In genomic region chr14:121752686-121753426, GRCm38 (mm10) we compare ENCODE assay signal across 10 mouse cellular contexts. TPM values are rescaled to one million over a fixed set of nuclear protein-coding genes. Genes with fewer than 3 reads are reported as not detected.
DNase-seq lines count a peak whose midpoint lies in the region; ATAC-seq and TF ChIP-seq lines count a peak whose summit lies in the region.
"Had no signal": no experiment of that assay in that cellular context is flagged by ENCODE, and none has a peak within 500 bp of the region (broad histone marks: within the 10 kb centered on the region; RNA-seq: fewer than 3 reads in every experiment).

No protein-coding gene starts in this region.

- 0 out of 2 replicates have a peak, but pooled peaks have one; percentile 11 for TF ChIP-seq EP300 in lung, postnatal 0 days (IDR thresholded peaks at IDR 0.05)

- H3K4me2 ChIP-seq in lung, postnatal 0 days (replicated peaks; ENCODE audit: low read depth, low read length): no peak overlapping the region
- H3K4me2 ChIP-seq in intestine, postnatal 0 days (replicated peaks; ENCODE audit: low read depth): no peak overlapping the region; the same call in 1 of the 2 replicates
- H3K4me2 ChIP-seq: embryonic facial prominence, embryonic 12.5 days had no signal

- TF ChIP-seq CTCF in lung, postnatal 0 days (IDR thresholded peaks at IDR 0.05): peak; percentile 70
- TF ChIP-seq CTCF in intestine, postnatal 0 days (IDR thresholded peaks at IDR 0.05; ENCODE audit: low read depth): peak; percentile 66
- no peak for TF ChIP-seq CTCF in thymus, adult 2 months (IDR thresholded peaks at IDR 0.05; ENCODE audit: borderline replicate concordance, control insufficient read depth, extremely low read depth, insufficient read depth, low read length, poor library complexity)

- H3K9ac ChIP-seq in lung, postnatal 0 days (replicated peaks; ENCODE audit: low read depth): no peak overlapping the region
- H3K9ac ChIP-seq in intestine, postnatal 0 days (ENCODE audit: low read depth, low read length): no peak overlapping the region
- H3K9ac ChIP-seq: embryonic facial prominence, embryonic 12.5 days had no signal

- H3K9me3 ChIP-seq in lung, postnatal 0 days (ENCODE audit: low read length): no peaks in the 10 kb centered on the region
- H3K9me3 ChIP-seq in intestine, postnatal 0 days (ENCODE audit: control insufficient read depth): no peaks in the 10 kb centered on the region
- H3K9me3 ChIP-seq: embryonic facial prominence, embryonic 12.5 days had no signal

- 0 out of 2 replicates have a peak, but pooled peaks cover 7% of the 10 kb centered on the region for H3K4me1 ChIP-seq in lung, postnatal 0 days (ENCODE audit: insufficient read depth, low read depth, low read length)
- no peaks in the 10 kb centered on the region for H3K4me1 ChIP-seq in intestine, postnatal 0 days (replicated peaks; ENCODE audit: control insufficient read depth, insufficient read depth, low read length)
- H3K4me1 ChIP-seq in thymus, adult 2 months (replicated peaks; ENCODE audit: control insufficient read depth, insufficient read depth, low read length): peaks cover 6% of the 10 kb centered on the region
- H3K4me1 ChIP-seq: embryonic facial prominence, embryonic 12.5 days had no signal

- no peak for DNase-seq in frontal cortex, postnatal 25 days (ENCODE audit: low spot score in 2 of 2)
- peak; percentile 60 for DNase-seq in lung, postnatal 0 days (ENCODE audit: low spot score)
- no peak for DNase-seq in lung, postnatal 10 days
- DNase-seq in thymus, adult 2 months: no peak
- DNase-seq in right cerebral cortex, adult 18-20 months: no peak
- no peak for DNase-seq in heart, postnatal 10 days
- DNase-seq: kidney, postnatal 10 days had no signal

- intact Hi-C loops in heart, postnatal 10 days (cut with DNase I): loop anchor here (1.0 to 5.0 kb wide), 3 partner anchors 56 to 164 kb away; no protein-coding TSS in a partner anchor

- no peaks in the 10 kb centered on the region for H3K27me3 ChIP-seq in lung, postnatal 0 days (replicated peaks; ENCODE audit: insufficient read depth, low read length)
- H3K27me3 ChIP-seq in intestine, postnatal 0 days (replicated peaks; ENCODE audit: control insufficient read depth, insufficient read depth, low read length): no peaks in the 10 kb centered on the region
- H3K27me3 ChIP-seq in thymus, adult 2 months (ENCODE audit: control insufficient read depth, insufficient read depth, low read length): no peaks in the 10 kb centered on the region
- H3K27me3 ChIP-seq: embryonic facial prominence, embryonic 12.5 days had no signal

- no peak overlapping the region for H3K4me3 ChIP-seq in lung, postnatal 0 days (ENCODE audit: low read depth, low read length)
- H3K4me3 ChIP-seq in intestine, postnatal 0 days (ENCODE audit: low read depth, low read length): no peak overlapping the region
- no peak overlapping the region for H3K4me3 ChIP-seq in thymus, adult 2 months (ENCODE audit: control insufficient read depth, insufficient read depth, low read length)
- H3K4me3 ChIP-seq: embryonic facial prominence, embryonic 12.5 days had no signal

- peak; percentile 84 for ATAC-seq in frontal cortex, adult (ENCODE audit: low TSS enrichment)
- ATAC-seq in lung, postnatal 0 days: peak; percentile 27
- no peak for ATAC-seq in intestine, postnatal 0 days

- TF ChIP-seq POLR2A in thymus, adult 2 months (IDR thresholded peaks at IDR 0.05; ENCODE audit: control insufficient read depth, extremely low read depth, insufficient read depth, low read length, poor library complexity): no peak

- 57% methylated on average over 19 of the region's 19 CpGs for WGBS in lung, postnatal 0 days
- WGBS in intestine, postnatal 0 days: 57% methylated on average over 19 of the region's 19 CpGs
- WGBS in thymus, adult 2 months: 73% methylated on average over 19 of the region's 19 CpGs

- H3K27ac ChIP-seq in lung, postnatal 0 days (ENCODE audit: low read length): no peak overlapping the region
- no peak overlapping the region for H3K27ac ChIP-seq in intestine, postnatal 0 days (ENCODE audit: low read depth, low read length)
- no peak overlapping the region for H3K27ac ChIP-seq in thymus, adult 2 months (ENCODE audit: control insufficient read depth, insufficient read depth, low read length)
- H3K27ac ChIP-seq: embryonic facial prominence, embryonic 12.5 days had no signal

- no peaks in the 10 kb centered on the region for H3K36me3 ChIP-seq in lung, postnatal 0 days (ENCODE audit: insufficient read depth, low read length)
- H3K36me3 ChIP-seq in intestine, postnatal 0 days (ENCODE audit: control insufficient read depth, insufficient read depth): no peaks in the 10 kb centered on the region; the same call in 1 of the 2 replicates
- H3K36me3 ChIP-seq in thymus, adult 2 months (ENCODE audit: control insufficient read depth, insufficient read depth, low read length): no peaks in the 10 kb centered on the region
- H3K36me3 ChIP-seq: embryonic facial prominence, embryonic 12.5 days had no signal

RNA-seq across cellular contexts. Expression of gene Dock9, which starts 44.8 kb away (rescaled TPM):
- 19.8 and 22.4 TPM in 2 replicates for polyA plus RNA-seq in lung, postnatal 0 days (2015; fragmentation: Nextera tagmentation; extraction: Ambion mirVana)
- 6.2 and 7.3 TPM in 2 replicates for polyA plus RNA-seq in intestine, postnatal 0 days (2015; fragmentation: Nextera tagmentation; extraction: Ambion mirVana)
- 12.9 and 13.2 TPM in 2 replicates for polyA plus RNA-seq in thymus, adult 2 months (2012; rRNA removed)
- total RNA-seq in heart, postnatal 10 days (2021): 10 to 100 TPM; 39.6 to 42.0 TPM
